Mouse (Mus musculus) heart, adult 9 months (tissue): ENCODE measurements around the gene Olfr802.

Source experiments
- DNase-seq, 2 experiments: peaks; one replicate each; pipeline ENCODE4 v3.0.0; 2022; ENCODE audit warnings: low spot score in 2 of 2

Olfr802 gene

DNA sequence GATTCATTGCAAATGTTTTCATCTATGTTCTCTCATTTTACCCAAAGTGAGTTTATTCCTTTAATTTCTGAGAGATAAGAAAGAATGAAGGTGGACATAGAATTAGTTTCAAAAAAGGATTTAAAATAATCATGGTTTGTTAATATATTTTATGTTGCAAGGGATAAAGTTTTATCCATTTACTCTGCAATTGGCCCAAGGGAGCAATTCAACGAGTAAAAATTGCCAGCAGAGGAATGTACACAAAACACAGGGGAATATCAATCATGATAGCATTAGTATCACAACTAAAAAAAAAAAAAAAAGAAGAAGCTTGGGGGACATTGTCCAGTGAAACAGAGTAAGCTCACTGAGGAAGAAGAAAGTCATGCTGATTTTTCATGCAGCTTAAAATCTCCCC, at the start of gene Olfr802:
Gene Olfr802 (minus strand): TSS at position 101 of the 400 bp plus-strand sequence.
- no peak for DNase-seq

DNA sequence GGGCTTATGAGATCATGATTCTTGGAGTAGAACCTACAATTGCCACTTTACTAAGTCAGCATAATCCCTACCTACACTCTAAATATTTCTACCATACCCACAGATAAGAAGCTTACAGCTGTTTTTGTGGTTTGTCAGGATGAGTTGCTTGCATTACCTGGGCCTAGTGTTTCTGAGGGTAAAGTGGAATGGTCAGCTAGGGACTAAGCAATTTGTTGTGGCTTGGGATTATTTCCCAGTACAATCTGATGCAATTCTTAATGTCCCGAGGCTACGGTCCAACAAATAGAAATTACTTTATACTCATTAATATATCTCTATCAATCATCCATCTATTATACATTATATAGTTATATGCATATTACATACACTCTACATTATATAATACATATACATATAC, 41.3 kb upstream of the Olfr802 start, which contains the start of gene Olfr805:
Gene Olfr805 (minus strand): TSS at position 101 of the 400 bp plus-strand sequence.
- no peak for DNase-seq

- DNase-seq: no peak
Measured at GRCm38 (mm10) chr10:129702910-129703309, 14.9 kb upstream of the Olfr802 start, which contains the start of gene Olfr804. Gene Olfr804 (plus strand): TSS chr10:129703210.

DNA sequence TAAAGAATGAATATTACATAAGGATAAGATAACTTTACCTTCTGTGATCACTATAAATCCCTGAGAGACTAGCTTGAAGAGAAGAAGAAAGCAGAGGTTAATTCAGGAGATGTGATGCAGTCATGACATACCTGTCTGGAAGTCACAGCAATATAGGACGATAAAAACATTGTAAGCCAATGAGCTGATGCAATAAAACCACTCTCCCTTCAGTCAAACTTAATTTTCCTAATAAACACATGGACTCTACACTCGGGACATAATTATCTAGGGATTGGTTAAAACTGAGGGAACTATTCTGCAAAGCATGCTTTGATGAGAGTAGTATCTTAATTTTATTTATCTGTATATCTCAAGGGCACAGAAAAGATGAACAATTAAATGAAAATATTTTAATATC, 6.2 kb upstream of the Olfr802 start, which contains the start of gene Olfr803:
Gene Olfr803 (minus strand): TSS at position 101 of the 400 bp plus-strand sequence.
- no peak for DNase-seq

DNA sequence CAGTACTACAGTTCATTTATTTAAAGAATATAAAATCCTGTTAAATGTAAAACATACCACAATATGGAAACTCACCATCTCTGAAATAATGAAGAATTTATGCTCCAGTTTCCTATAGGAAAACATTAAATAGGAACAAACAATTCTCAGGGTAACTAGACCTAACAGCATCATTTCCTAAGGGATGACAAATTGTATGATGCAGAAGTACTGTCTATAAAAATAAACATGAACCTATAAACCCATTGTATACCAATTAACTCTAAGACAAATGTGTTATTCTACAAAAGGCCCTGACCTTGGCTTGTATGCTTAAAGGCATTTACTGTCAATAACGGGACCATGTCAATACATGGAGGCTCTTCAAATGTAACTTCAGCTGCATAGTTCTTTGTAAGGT, 14.2 kb downstream of the Olfr802 start, which contains the start of gene Olfr801:
Gene Olfr801 (minus strand): TSS at position 101 of the 400 bp plus-strand sequence.
- no peak for DNase-seq

GRCm38 (mm10) chr10:129657394-129657793, 30.6 kb downstream of the Olfr802 start, which contains the start of gene Olfr800:
Gene Olfr800 (plus strand): TSS chr10:129657694.
- DNase-seq: no peak

GRCm38 (mm10) chr10:129651763-129652162, 36.2 kb downstream of the Olfr802 start:
- no peak for DNase-seq

- no peak for DNase-seq
Measured at GRCm38 (mm10) chr10:129637184-129637583, 50.8 kb downstream of the Olfr802 start, which contains the start of gene Olfr799. Gene Olfr799 (plus strand): TSS chr10:129637484.

GRCm38 (mm10) chr10:129627834-129628233, 60.1 kb downstream of the Olfr802 start, which contains the start of gene Olfr798:
Gene Olfr798 (minus strand): TSS chr10:129627934.
- no peak for DNase-seq
